Mouse (Mus musculus) lung, embryonic 14.5 days (tissue): ENCODE measurements around the gene Vapa. TPM values are rescaled to one million over a fixed set of nuclear protein-coding genes. Genes with fewer than 3 reads are reported as not detected.

Experiments
- ATAC-seq: fragments of 200-750 bp; cut with Nextera tagmentation; 2 replicates; pipeline ENCODE4 v1.8.0; 2017; ENCODE audit warnings: mild to moderate bottlenecking, moderate TSS enrichment, moderate library complexity; ENCODE audit not compliant: insufficient read depth
- DNase-seq: peaks from one replicate; pipeline ENCODE4 v3.0.0-alpha.2; 2015
- H3K27ac ChIP-seq: fragments of 300-500 bp; sonication (generic); 2 replicates; pipeline ENCODE4 v1.5.1; 2014; ENCODE audit warnings: low read depth, mild to moderate bottlenecking, moderate library complexity
- H3K27me3 ChIP-seq: fragments of 300-500 bp; sonication (generic); 2 replicates; pipeline ENCODE4 v1.6.1; 2014; ENCODE audit warnings: low read length, control low read depth; ENCODE audit not compliant: insufficient read depth
- H3K36me3 ChIP-seq: fragments of 300-500 bp; sonication (generic); 2 replicates; pipeline ENCODE4 v1.6.1; 2014; ENCODE audit warnings: control low read depth; ENCODE audit not compliant: insufficient read depth
- H3K4me1 ChIP-seq: fragments of 300-500 bp; sonication (generic); 2 replicates; pipeline ENCODE4 v1.6.1; 2014; ENCODE audit warnings: antibody characterized with exemption, control low read depth; ENCODE audit not compliant: insufficient read depth
- H3K4me2 ChIP-seq: fragments of 300-500 bp; sonication (generic); 2 replicates; pipeline ENCODE4 v1.6.1; 2014; ENCODE audit warnings: mild to moderate bottlenecking
- H3K4me3 ChIP-seq: fragments of 300-500 bp; sonication (generic); 2 replicates; pipeline ENCODE4 v1.5.1; 2014; ENCODE audit warnings: low read depth, low read length
- H3K9ac ChIP-seq: fragments of 300-500 bp; sonication (generic); 2 replicates; pipeline ENCODE4 v1.6.1; 2014
- H3K9me3 ChIP-seq: fragments of 300-500 bp; sonication (generic); 2 replicates; pipeline ENCODE4 v1.6.1; 2016; ENCODE audit warnings: low read depth, low read length, control low read depth
- CTCF ChIP-seq: IDR thresholded peaks from 2 replicates; pipeline ENCODE4 v1.5.1; 2016; ENCODE audit warnings: antibody characterized with exemption, low read depth
- WGBS: fragments of 180-500 bp; shearing (Covaris S2); extraction: QIAGEN DNeasy Blood & Tissue Kit; methylation state at CpG from one replicate; pipeline ENCODE4 v1.1.7; 2014; 5-methylcytosine and 5-hydroxymethylcytosine counted together
- polyA plus RNA-seq: library from polyadenylated mRNA; unstranded; fragments of >200 nt; fragmentation: Nextera tagmentation; extraction: Ambion mirVana; gene quantifications from 2 replicates; pipeline ENCODE4 v1.2.1, GENCODE M21; 2014

The Vapa gene
- polyA plus RNA-seq, 1 experiment from 2014 or later, result 189 TPM

- Histone ChIP-seq H3K4me2 (no peak overlapping the region), H3K36me3 (no peaks in the 10 kb centered on the region; the same call in 1 of the 2 replicates), H3K4me3 (no peak overlapping the region), H3K27ac (no peak overlapping the region), H3K9me3 (no peaks in the 10 kb centered on the region), H3K27me3 (no peaks in the 10 kb centered on the region), H3K4me1 (no peaks in the 10 kb centered on the region), H3K9ac (no peak overlapping the region)
- no peak for TF ChIP-seq CTCF
- DNase-seq (no peak), ATAC-seq (no peak)
- WGBS, result 81% methylated on average over 9 of the region's 9 CpGs
These were observed 41.5 kb downstream of the Vapa start for GRCm38 (mm10) chr17:65571866-65572265.

- no peak overlapping the region for H3K4me3 ChIP-seq
- no peak for TF ChIP-seq CTCF
- H3K9me3 ChIP-seq, result no peaks in the 10 kb centered on the region
- WGBS, result 55% methylated on average over 8 of the region's 8 CpGs
- no peak overlapping the region for H3K27ac ChIP-seq
- ATAC-seq (no peak), DNase-seq (no peak)
- no peak overlapping the region for H3K9ac ChIP-seq
- H3K4me1 ChIP-seq, result no peaks in the 10 kb centered on the region
- H3K27me3 ChIP-seq, result no peaks in the 10 kb centered on the region
- H3K36me3 ChIP-seq, result no peaks in the 10 kb centered on the region
- H3K4me2 ChIP-seq, result no peak overlapping the region
These were observed 41.9 kb downstream of the Vapa start for GRCm38 (mm10) chr17:65571466-65571865.

GRCm38 (mm10) chr17:65564189-65564588 is 49.2 kb downstream of the Vapa start:
- no peak overlapping the region for H3K4me2 ChIP-seq
- WGBS, result 66% methylated on average over 5 of the region's 5 CpGs
- no peak overlapping the region for H3K27ac ChIP-seq
- H3K9ac ChIP-seq, result no peak overlapping the region
- no peaks in the 10 kb centered on the region for H3K4me1 ChIP-seq
- H3K9me3 ChIP-seq, result no peaks in the 10 kb centered on the region
- DNase-seq (no peak), ATAC-seq (no peak)
- H3K36me3 ChIP-seq, result no peaks in the 10 kb centered on the region
- TF ChIP-seq CTCF, result no peak
- H3K4me3 ChIP-seq, result no peak overlapping the region
- no peaks in the 10 kb centered on the region for H3K27me3 ChIP-seq

- Histone ChIP-seq H3K4me2 (no peak overlapping the region), H3K4me3 (no peak overlapping the region), H3K36me3 (no peaks in the 10 kb centered on the region), H3K27me3 (no peaks in the 10 kb centered on the region), H3K27ac (no peak overlapping the region), H3K9ac (no peak overlapping the region), H3K9me3 (no peaks in the 10 kb centered on the region), H3K4me1 (no peaks in the 10 kb centered on the region)
- DNase-seq (no peak), ATAC-seq (no peak)
- no peak for TF ChIP-seq CTCF
- 44% methylated on average over 6 of the region's 6 CpGs for WGBS
These were observed 50.0 kb downstream of the Vapa start for GRCm38 (mm10) chr17:65563345-65563744.

GRCm38 (mm10) chr17:65562761-65563160 is 50.6 kb downstream of the Vapa start:
- no peak overlapping the region for H3K27ac ChIP-seq
- H3K9me3 ChIP-seq, result no peaks in the 10 kb centered on the region
- no peaks in the 10 kb centered on the region for H3K27me3 ChIP-seq
- TF ChIP-seq CTCF, result peak; percentile 74
- H3K4me1 ChIP-seq, result no peaks in the 10 kb centered on the region
- WGBS, result under 1% methylated on average over 5 of the region's 5 CpGs
- ATAC-seq (peak; percentile 25; the same call in 1 of the 2 replicates), DNase-seq (peak; percentile 96)
- no peaks in the 10 kb centered on the region for H3K36me3 ChIP-seq
- no peak overlapping the region for H3K9ac ChIP-seq
- H3K4me3 ChIP-seq, result no peak overlapping the region
- no peak overlapping the region for H3K4me2 ChIP-seq

- Histone ChIP-seq H3K9me3 (no peaks in the 10 kb centered on the region), H3K36me3 (no peaks in the 10 kb centered on the region), H3K4me1 (no peaks in the 10 kb centered on the region), H3K27me3 (no peaks in the 10 kb centered on the region), H3K4me2 (no peak overlapping the region), H3K9ac (no peak overlapping the region), H3K27ac (no peak overlapping the region), H3K4me3 (no peak overlapping the region)
- no peak for TF ChIP-seq CTCF
- DNase-seq (peak; percentile 61), ATAC-seq (no peak)
- 45% methylated on average over 6 of the region's 6 CpGs for WGBS
These were observed 51.9 kb downstream of the Vapa start for GRCm38 (mm10) chr17:65561361-65562015.

GRCm38 (mm10) chr17:65559273-65559672 is 54.1 kb downstream of the Vapa start:
- H3K4me1 ChIP-seq, result no peaks in the 10 kb centered on the region
- no peak overlapping the region for H3K27ac ChIP-seq
- H3K4me2 ChIP-seq, result no peak overlapping the region
- DNase-seq (no peak), ATAC-seq (no peak)
- no peaks in the 10 kb centered on the region for H3K27me3 ChIP-seq
- 43% methylated on average over 5 of the region's 5 CpGs for WGBS
- peak; percentile 66 for TF ChIP-seq CTCF
- no peak overlapping the region for H3K9ac ChIP-seq
- no peaks in the 10 kb centered on the region for H3K9me3 ChIP-seq
- H3K4me3 ChIP-seq, result no peak overlapping the region
- H3K36me3 ChIP-seq, result no peaks in the 10 kb centered on the region
